Mouse (Mus musculus): ENCODE results near the gene Gm9732.
"Not testable (repeated sequence)": the region's sequence is repeated elsewhere in the genome, so short reads cannot be mapped to it uniquely, and the experiment has no call there.

- TF ChIP-seq CTCF (IDR thresholded peaks at IDR 0.05); EP300 (IDR thresholded peaks at IDR 0.05; ENCODE audit: insufficient read depth, low read depth, low read length): not testable (repeated sequence)
Measured at GRCm38 (mm10) chr14:43278146-43278545, 3.3 kb downstream of the Gm9732 start.

Measured in heart, adult 2 months (tissue).